Mouse (Mus musculus): Measurements from ENCODE around the gene Nt5c2. TPM values are rescaled to one million over a fixed set of nuclear protein-coding genes. Genes with fewer than 3 reads are reported as not detected.

The Nt5c2 gene
- polyA plus RNA-seq, 1 experiment from 2014 or later = 107 TPM

- DNase-seq (ENCODE audit: low spot score) = no peak
- no peaks in the 10 kb centered on the region for H3K9me3 ChIP-seq (ENCODE audit: control insufficient read depth, low read length)
- H3K4me3 ChIP-seq (ENCODE audit: low read depth, low read length) = no peak overlapping the region
- no peaks in the 10 kb centered on the region for H3K27me3 ChIP-seq (replicated peaks; ENCODE audit: control insufficient read depth, insufficient read depth, low read length)
- ATAC-seq (replicated peaks; ENCODE audit: low FRiP score) = no peak
- H3K4me1 ChIP-seq (replicated peaks; ENCODE audit: control insufficient read depth, insufficient read depth, low read length) = peaks cover 14% of the 10 kb centered on the region
- no peak overlapping the region for H3K4me2 ChIP-seq
- WGBS = 77% methylated on average over 22 of the region's 22 CpGs
- no peak overlapping the region for H3K9ac ChIP-seq (ENCODE audit: low read depth, low read length)
- no peak overlapping the region for H3K27ac ChIP-seq (ENCODE audit: low read depth, low read length)
- H3K36me3 ChIP-seq (ENCODE audit: control insufficient read depth, insufficient read depth, low read length) = no peaks in the 10 kb centered on the region
Observed at GRCm38 (mm10) chr19:46969286-46969985, 45.5 kb downstream of the Nt5c2 start.

GRCm38 (mm10) chr19:46968833-46969232 lies 46.1 kb downstream of the Nt5c2 start:
- Histone ChIP-seq H3K27ac (ENCODE audit: low read depth, low read length) (no peak overlapping the region), H3K36me3 (ENCODE audit: control insufficient read depth, insufficient read depth, low read length) (no peaks in the 10 kb centered on the region), H3K27me3 (replicated peaks; ENCODE audit: control insufficient read depth, insufficient read depth, low read length) (no peaks in the 10 kb centered on the region), H3K4me2 (no peak overlapping the region), H3K4me1 (replicated peaks; ENCODE audit: control insufficient read depth, insufficient read depth, low read length) (peaks cover 16% of the 10 kb centered on the region), H3K9ac (ENCODE audit: low read depth, low read length) (no peak overlapping the region), H3K4me3 (ENCODE audit: low read depth, low read length) (no peak overlapping the region), H3K9me3 (ENCODE audit: control insufficient read depth, low read length) (no peaks in the 10 kb centered on the region)
- ATAC-seq (replicated peaks; ENCODE audit: low FRiP score) = no peak
- 70% methylated on average over 5 of the region's 5 CpGs for WGBS
- DNase-seq (ENCODE audit: low spot score) = no peak

GRCm38 (mm10) chr19:46967861-46968260 lies 47.1 kb downstream of the Nt5c2 start:
- no peaks in the 10 kb centered on the region for H3K36me3 ChIP-seq (ENCODE audit: control insufficient read depth, insufficient read depth, low read length)
- H3K27me3 ChIP-seq (replicated peaks; ENCODE audit: control insufficient read depth, insufficient read depth, low read length) = no peaks in the 10 kb centered on the region
- peaks cover 16% of the 10 kb centered on the region for H3K4me1 ChIP-seq (replicated peaks; ENCODE audit: control insufficient read depth, insufficient read depth, low read length)
- H3K4me3 ChIP-seq (ENCODE audit: low read depth, low read length) = no peak overlapping the region
- DNase-seq (ENCODE audit: low spot score) (no peak), ATAC-seq (replicated peaks; ENCODE audit: low FRiP score) (0 out of 2 replicates have a peak, but pooled peaks have one; percentile 35)
- no peak overlapping the region for H3K27ac ChIP-seq (ENCODE audit: low read depth, low read length)
- no peaks in the 10 kb centered on the region for H3K9me3 ChIP-seq (ENCODE audit: control insufficient read depth, low read length)
- H3K4me2 ChIP-seq = no peak overlapping the region
- 70% methylated on average over 4 of the region's 4 CpGs for WGBS
- no peak overlapping the region for H3K9ac ChIP-seq (ENCODE audit: low read depth, low read length)

GRCm38 (mm10) chr19:46966330-46966729 lies 48.6 kb downstream of the Nt5c2 start:
- ATAC-seq (replicated peaks; ENCODE audit: low FRiP score) (no peak), DNase-seq (ENCODE audit: low spot score) (no peak)
- H3K4me2 ChIP-seq = no peak overlapping the region
- 92% methylated on average over 6 of the region's 6 CpGs for WGBS
- H3K36me3 ChIP-seq (ENCODE audit: control insufficient read depth, insufficient read depth, low read length) = no peaks in the 10 kb centered on the region
- H3K27ac ChIP-seq (ENCODE audit: low read depth, low read length) = no peak overlapping the region
- H3K9ac ChIP-seq (ENCODE audit: low read depth, low read length) = no peak overlapping the region
- no peaks in the 10 kb centered on the region for H3K27me3 ChIP-seq (replicated peaks; ENCODE audit: control insufficient read depth, insufficient read depth, low read length)
- H3K9me3 ChIP-seq (ENCODE audit: control insufficient read depth, low read length) = no peaks in the 10 kb centered on the region
- peaks cover 13% of the 10 kb centered on the region for H3K4me1 ChIP-seq (replicated peaks; ENCODE audit: control insufficient read depth, insufficient read depth, low read length)
- no peak overlapping the region for H3K4me3 ChIP-seq (ENCODE audit: low read depth, low read length)

GRCm38 (mm10) chr19:46965496-46965895 lies 49.5 kb downstream of the Nt5c2 start:
- no peak for ATAC-seq (replicated peaks; ENCODE audit: low FRiP score)
- Histone ChIP-seq H3K27me3 (replicated peaks; ENCODE audit: control insufficient read depth, insufficient read depth, low read length) (no peaks in the 10 kb centered on the region), H3K4me1 (replicated peaks; ENCODE audit: control insufficient read depth, insufficient read depth, low read length) (peaks cover 19% of the 10 kb centered on the region), H3K36me3 (ENCODE audit: control insufficient read depth, insufficient read depth, low read length) (no peaks in the 10 kb centered on the region), H3K4me3 (ENCODE audit: low read depth, low read length) (no peak overlapping the region), H3K27ac (ENCODE audit: low read depth, low read length) (no peak overlapping the region), H3K9me3 (ENCODE audit: control insufficient read depth, low read length) (no peaks in the 10 kb centered on the region), H3K4me2 (no peak overlapping the region), H3K9ac (ENCODE audit: low read depth, low read length) (no peak overlapping the region)
- no peak for DNase-seq (ENCODE audit: low spot score)

GRCm38 (mm10) chr19:46964353-46964752 lies 50.6 kb downstream of the Nt5c2 start:
- H3K9me3 ChIP-seq (ENCODE audit: control insufficient read depth, low read length) = no peaks in the 10 kb centered on the region
- no peak overlapping the region for H3K27ac ChIP-seq (ENCODE audit: low read depth, low read length)
- 44% methylated on average over 9 of the region's 9 CpGs for WGBS
- H3K4me3 ChIP-seq (ENCODE audit: low read depth, low read length) = no peak overlapping the region
- ATAC-seq (replicated peaks; ENCODE audit: low FRiP score) (no peak), DNase-seq (ENCODE audit: low spot score) (no peak)
- no peak overlapping the region for H3K9ac ChIP-seq (ENCODE audit: low read depth, low read length)
- H3K36me3 ChIP-seq (ENCODE audit: control insufficient read depth, insufficient read depth, low read length) = no peaks in the 10 kb centered on the region
- H3K4me1 ChIP-seq (replicated peaks; ENCODE audit: control insufficient read depth, insufficient read depth, low read length) = peaks cover 23% of the 10 kb centered on the region
- no peak overlapping the region for H3K4me2 ChIP-seq
- no peaks in the 10 kb centered on the region for H3K27me3 ChIP-seq (replicated peaks; ENCODE audit: control insufficient read depth, insufficient read depth, low read length)

- Histone ChIP-seq H3K4me2 (no peak overlapping the region), H3K9ac (ENCODE audit: low read depth, low read length) (no peak overlapping the region), H3K4me3 (ENCODE audit: low read depth, low read length) (no peak overlapping the region), H3K27ac (ENCODE audit: low read depth, low read length) (no peak overlapping the region), H3K36me3 (ENCODE audit: control insufficient read depth, insufficient read depth, low read length) (0 out of 2 replicates have a peak, but pooled peaks cover 2% of the 10 kb centered on the region), H3K27me3 (replicated peaks; ENCODE audit: control insufficient read depth, insufficient read depth, low read length) (no peaks in the 10 kb centered on the region), H3K4me1 (replicated peaks; ENCODE audit: control insufficient read depth, insufficient read depth, low read length) (peaks cover 25% of the 10 kb centered on the region), H3K9me3 (ENCODE audit: control insufficient read depth, low read length) (no peaks in the 10 kb centered on the region)
- DNase-seq (ENCODE audit: low spot score) = no peak
- ATAC-seq (replicated peaks; ENCODE audit: low FRiP score) = no peak
Observed at GRCm38 (mm10) chr19:46963440-46963839, 51.5 kb downstream of the Nt5c2 start.

- ATAC-seq (replicated peaks; ENCODE audit: low FRiP score) = no peak
- H3K27ac ChIP-seq (ENCODE audit: low read depth, low read length) = peak overlapping the region; percentile 96; the same call in 1 of the 2 replicates
- peak overlapping the region; percentile 91 for H3K4me2 ChIP-seq
- H3K4me3 ChIP-seq (ENCODE audit: low read depth, low read length) = peak overlapping the region; percentile 93
- WGBS = 30% methylated on average over 7 of the region's 7 CpGs
- no peaks in the 10 kb centered on the region for H3K27me3 ChIP-seq (replicated peaks; ENCODE audit: control insufficient read depth, insufficient read depth, low read length)
- H3K4me1 ChIP-seq (replicated peaks; ENCODE audit: control insufficient read depth, insufficient read depth, low read length) = peaks cover 27% of the 10 kb centered on the region
- DNase-seq (ENCODE audit: low spot score) = no peak
- H3K9me3 ChIP-seq (ENCODE audit: control insufficient read depth, low read length) = no peaks in the 10 kb centered on the region
- no peak overlapping the region; the same call in 1 of the 2 replicates for H3K9ac ChIP-seq (ENCODE audit: low read depth, low read length)
- H3K36me3 ChIP-seq (ENCODE audit: control insufficient read depth, insufficient read depth, low read length) = 0 out of 2 replicates have a peak, but pooled peaks cover 2% of the 10 kb centered on the region
Observed at GRCm38 (mm10) chr19:46962841-46963240, 52.1 kb downstream of the Nt5c2 start.

GRCm38 (mm10) chr19:46962171-46962772 lies 52.7 kb downstream of the Nt5c2 start:
- DNase-seq (ENCODE audit: low spot score) (peak; percentile 85), ATAC-seq (replicated peaks; ENCODE audit: low FRiP score) (peak; percentile 92)
- Histone ChIP-seq H3K4me3 (ENCODE audit: low read depth, low read length) (peak overlapping the region; percentile 93), H3K27ac (ENCODE audit: low read depth, low read length) (peak overlapping the region; percentile 96), H3K4me1 (replicated peaks; ENCODE audit: control insufficient read depth, insufficient read depth, low read length) (peaks cover 33% of the 10 kb centered on the region), H3K4me2 (peak overlapping the region; percentile 91), H3K9me3 (ENCODE audit: control insufficient read depth, low read length) (no peaks in the 10 kb centered on the region), H3K27me3 (replicated peaks; ENCODE audit: control insufficient read depth, insufficient read depth, low read length) (no peaks in the 10 kb centered on the region), H3K36me3 (ENCODE audit: control insufficient read depth, insufficient read depth, low read length) (0 out of 2 replicates have a peak, but pooled peaks cover 2% of the 10 kb centered on the region), H3K9ac (ENCODE audit: low read depth, low read length) (peak overlapping the region; percentile 96)
- 0% methylated on average over 41 of the region's 54 CpGs for WGBS

All from liver, embryonic 11.5 days (tissue).